Mouse (Mus musculus) lung, postnatal 10 days (tissue): Measurements from ENCODE around the gene Pde4b.

Experiments
- DNase-seq: peaks from one replicate; pipeline ENCODE4 v3.0.0; 2021

Pde4b gene

GRCm38 (mm10) chr4:102513514-102513913 lies 426.2 kb downstream of the Pde4b start:
- DNase-seq = no peak

DNA sequence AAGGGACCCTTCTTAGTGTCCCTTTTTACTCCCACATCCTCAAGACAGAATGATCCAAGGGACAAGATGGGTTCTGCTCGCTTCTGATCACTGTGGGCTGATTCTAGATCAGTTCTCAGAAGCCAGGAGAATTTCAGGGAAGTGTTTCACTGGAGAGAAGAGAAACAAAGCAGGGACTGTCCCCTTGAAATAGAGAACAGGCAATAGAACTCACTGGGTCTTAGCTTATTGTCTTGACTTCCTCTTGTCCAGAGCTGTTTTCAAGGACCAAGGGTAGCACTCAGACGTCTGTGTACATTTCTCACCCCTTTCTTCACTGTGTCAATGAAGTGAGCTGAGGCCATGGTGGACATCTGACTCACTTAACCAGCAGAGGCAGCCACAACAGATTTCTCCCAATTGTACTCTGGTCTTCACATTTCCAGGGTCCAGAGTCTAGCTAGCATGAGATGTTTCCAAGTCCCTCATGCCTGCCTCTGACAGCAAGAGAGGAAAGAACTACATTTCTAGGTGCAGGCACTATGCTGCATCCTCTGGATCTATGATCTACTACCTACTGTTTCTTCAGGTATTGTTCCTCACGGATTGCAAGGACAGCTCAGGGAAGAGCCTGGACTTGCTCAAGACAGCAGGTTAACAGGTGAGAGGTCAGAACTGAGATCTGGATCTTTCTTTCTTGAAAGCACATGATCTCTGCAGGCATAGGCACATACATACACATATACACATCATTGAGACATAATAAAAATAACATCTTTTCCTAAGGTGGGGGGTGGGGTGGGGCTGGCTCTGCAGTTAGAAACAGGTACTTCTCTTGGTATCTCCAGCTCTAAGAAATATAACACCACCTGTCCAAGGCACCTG lies 427.9 kb downstream of the Pde4b start:
- no peak for DNase-seq

- DNase-seq = no peak
Observed at GRCm38 (mm10) chr4:102516395-102516794, 429.1 kb downstream of the Pde4b start.

DNA sequence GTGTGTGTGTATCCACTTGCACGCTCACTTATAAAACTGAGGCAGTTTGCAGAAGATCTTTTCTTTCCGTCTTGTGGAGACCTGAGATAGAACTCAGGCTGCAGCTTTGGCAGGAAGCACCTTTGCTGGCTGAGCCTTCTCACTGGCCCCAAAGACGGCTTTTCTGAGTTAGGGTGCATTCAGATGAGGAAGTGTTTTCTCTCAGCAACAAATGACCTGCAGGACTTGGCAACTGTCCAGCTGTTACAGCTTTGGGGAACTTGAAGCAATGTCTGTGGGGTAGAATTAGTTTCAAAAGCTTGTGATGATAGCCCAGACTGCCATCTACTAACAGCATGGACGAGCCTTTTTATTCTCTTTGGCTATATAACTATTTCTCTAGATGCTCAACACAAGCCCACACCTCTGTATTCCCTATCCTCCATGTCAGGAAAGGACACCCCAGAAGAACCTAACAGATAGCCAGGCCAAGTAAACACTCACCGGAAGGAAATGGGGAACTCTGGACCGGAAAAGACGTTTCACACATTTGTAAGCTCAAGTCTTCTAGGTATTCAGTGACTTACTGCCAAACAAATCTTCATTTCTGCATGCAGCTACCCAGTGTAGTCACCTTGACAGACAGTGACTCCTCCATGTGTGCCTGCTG lies 429.8 kb downstream of the Pde4b start:
- peak; percentile 73 for DNase-seq

DNA sequence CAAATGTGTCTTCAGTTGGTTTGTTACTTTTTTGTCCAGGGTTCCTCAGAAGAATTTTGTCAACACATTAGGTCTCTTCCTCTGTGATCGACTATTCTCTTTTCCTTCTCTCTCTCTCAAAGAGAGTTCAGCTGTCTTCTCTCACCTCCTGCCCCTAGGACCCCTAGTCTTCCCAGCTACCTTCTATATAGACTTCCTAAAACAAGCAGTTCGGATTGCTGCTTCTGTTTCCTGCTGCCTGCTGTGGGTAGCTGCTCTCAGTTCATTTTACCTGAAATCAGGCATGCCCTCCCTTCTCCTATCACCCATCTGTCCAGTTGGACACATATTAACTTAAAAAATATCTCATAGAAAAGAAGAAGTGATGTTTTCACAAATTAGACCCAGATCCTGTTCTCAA lies 430.3 kb downstream of the Pde4b start:
- DNase-seq = no peak

GRCm38 (mm10) chr4:102518341-102518740 lies 431.0 kb downstream of the Pde4b start:
- no peak for DNase-seq

GRCm38 (mm10) chr4:102520669-102521261 lies 433.4 kb downstream of the Pde4b start:
- no peak for DNase-seq

DNA sequence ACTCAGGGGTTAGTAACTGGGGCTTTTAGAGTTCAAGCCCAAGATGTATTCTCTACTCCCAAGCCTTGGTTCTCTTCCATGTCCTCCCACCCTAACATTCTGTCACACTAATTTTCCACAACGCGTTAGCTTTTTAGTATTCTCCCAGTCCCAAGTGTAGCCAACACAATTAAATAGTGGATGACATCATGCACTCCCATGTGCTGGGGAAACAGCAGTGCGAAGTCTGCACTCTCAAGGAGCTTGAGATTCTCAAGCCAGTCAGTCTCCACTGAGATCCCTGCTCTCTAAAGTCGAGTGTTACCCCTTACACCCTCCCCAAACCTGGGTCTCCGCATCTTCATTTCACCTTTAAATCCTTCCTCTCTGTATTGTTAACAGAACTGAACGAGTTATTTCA lies 434.1 kb downstream of the Pde4b start:
- no peak for DNase-seq

DNA sequence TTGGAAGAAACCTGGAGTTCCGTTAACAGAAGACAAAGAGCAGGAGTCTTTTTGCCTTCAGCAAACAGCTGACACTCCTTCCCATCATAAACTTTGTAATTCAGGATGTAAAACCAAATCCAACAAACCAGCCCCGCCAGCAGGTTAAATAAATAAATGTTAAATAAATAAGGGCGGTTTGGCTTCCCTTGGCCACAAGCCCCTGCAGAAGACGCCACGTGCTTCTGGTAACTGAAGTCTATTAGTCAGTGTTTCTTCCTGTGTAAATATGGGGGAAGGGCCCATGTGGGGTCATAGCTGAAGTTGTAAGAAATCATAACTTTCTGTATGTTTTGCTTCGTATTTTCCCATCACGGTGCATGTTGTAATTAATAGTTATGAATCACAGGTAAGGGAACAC lies 440.0 kb downstream of the Pde4b start:
- no peak for DNase-seq

- no peak for DNase-seq
Observed at GRCm38 (mm10) chr4:102530797-102531196, 443.5 kb downstream of the Pde4b start.

DNA sequence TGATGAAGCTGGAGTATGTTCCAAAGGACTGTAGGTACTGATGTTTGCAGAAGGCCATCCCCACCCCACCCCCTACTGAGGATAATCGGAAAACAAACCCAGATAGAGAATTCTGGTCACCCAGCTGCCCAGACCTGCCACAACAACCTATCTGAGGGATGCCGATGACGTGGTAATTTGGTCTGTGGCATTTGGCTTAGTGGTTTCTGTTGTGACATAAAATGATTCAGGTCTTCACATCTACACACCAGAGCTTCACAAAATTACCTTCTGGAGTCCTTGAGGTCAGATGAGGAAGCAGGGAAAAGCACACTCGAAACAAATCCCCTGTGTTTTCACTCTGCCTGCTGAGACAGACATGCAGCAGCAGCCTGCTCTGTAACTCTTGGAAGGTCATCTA lies 444.4 kb downstream of the Pde4b start:
- DNase-seq = no peak

DNA sequence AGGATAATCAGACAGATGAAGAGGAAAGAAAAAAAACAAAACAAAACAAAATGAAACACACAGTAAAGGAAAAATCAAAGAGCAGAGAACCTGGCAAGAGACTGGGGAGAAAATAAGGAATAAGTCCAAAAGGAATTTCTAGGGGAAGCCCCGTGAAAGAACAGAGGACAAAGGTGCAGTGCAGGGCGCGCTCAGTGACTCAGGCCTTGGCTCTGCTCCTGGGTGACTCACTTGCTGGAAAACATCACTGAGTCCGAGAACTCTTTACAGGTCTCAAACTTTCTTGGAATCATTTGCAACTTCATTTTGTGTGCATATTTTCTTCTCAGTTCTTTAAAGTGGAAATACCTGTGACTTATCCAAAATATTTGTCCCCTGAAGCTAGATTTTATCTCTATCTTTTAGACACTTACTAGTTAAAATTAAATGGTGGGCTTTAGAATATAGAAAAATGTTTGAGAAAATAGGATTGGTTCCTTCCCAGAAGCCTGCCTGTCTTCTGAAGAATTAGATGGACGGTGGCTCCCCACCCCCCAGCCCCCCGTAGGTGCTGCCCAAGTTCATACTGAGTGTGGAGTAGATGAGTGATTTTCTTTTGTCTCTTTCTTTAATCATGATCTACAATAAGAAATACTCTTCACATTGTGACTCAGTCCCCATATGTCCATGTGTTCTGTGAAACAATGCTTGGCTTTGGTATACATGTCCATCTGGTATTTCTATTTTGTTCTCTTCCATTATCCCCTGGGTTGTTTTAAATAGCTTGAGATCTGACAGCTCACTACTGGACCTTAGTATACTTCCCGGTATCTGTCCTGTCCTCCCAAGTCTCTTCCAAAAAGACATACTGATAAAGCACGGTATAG lies 446.1 kb downstream of the Pde4b start:
- DNase-seq = peak; percentile 29

- DNase-seq = no peak
Observed at GRCm38 (mm10) chr4:102534049-102534730, 446.8 kb downstream of the Pde4b start.

- no peak for DNase-seq
Observed at GRCm38 (mm10) chr4:102535886-102536285, 448.5 kb downstream of the Pde4b start.

- no peak for DNase-seq
Observed at GRCm38 (mm10) chr4:102538266-102538665, 450.9 kb downstream of the Pde4b start.

GRCm38 (mm10) chr4:102538793-102539192 lies 451.4 kb downstream of the Pde4b start:
- DNase-seq = no peak

DNA sequence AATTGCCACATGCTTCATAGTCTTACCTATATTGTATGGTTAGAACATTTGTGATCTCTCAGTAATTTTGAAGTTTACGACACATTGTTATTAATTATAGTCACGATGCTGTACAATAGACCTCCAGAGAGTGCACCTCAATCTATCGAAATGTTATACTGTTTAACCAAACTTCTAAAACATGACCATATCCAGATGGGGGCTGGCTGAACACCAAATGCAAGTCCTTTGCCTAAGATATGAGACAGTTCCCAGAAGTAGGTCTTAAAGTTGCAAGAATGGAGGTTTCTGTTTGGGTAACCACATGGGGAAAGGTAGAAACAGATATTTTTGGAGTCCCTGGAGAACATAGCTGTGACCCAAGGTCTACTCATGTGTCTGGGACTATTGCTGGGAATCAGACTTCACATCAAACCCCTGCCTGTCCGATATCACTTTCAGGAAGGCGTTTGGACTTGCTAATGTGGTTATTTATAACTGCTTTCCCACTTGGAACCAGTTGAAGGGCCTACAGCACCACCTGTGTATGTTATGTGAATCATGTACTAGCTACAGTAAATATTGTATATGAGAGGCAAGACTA lies 452.3 kb downstream of the Pde4b start:
- no peak for DNase-seq

- no peak for DNase-seq
Observed at GRCm38 (mm10) chr4:102542976-102543375, 455.6 kb downstream of the Pde4b start.

DNA sequence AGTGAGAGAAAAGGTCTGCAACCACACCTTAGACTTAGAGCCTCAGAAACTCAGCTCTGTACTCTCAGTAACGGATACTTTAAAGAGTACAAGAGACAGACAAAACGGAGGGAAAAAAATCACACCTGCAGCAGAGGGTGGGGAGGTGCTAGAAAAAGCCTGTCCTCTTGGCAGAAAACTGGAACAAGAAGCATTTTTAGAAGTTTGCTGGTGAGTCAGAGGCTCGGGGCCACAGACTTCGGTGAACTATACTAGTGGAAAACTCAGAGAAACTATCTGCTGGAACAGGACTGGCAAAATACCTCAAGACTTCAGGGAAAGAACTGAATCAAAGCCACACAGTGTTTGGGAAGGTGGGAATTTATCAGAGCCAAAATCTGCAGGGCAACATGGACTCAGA lies 457.9 kb downstream of the Pde4b start:
- DNase-seq = no peak

- no peak for DNase-seq
Observed at GRCm38 (mm10) chr4:102555566-102555965, 468.2 kb downstream of the Pde4b start.

DNA sequence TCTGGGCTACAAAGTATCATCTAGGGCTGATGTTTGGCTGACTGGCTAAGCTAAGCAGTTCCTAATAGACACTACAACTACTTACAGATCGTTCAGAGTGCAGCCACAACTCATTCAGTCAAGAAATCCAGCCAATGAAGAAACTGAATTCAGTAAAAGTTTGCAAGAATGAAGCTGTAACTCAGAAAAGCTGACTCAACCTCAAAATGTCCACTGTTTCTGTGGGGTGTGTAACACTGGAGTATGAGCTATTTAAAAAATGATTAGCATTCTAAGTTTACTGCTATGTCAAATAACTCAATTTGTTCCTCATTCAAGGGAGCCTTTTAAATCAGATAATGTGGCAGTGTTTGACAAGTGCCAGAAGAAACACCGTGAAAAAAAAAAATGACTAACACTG lies 469.7 kb downstream of the Pde4b start:
- no peak for DNase-seq
